Mouse (Mus musculus): ENCODE results near the gene Spon1. TPM values are rescaled to one million over a fixed set of nuclear protein-coding genes. Genes with fewer than 3 reads are reported as not detected.

The Spon1 gene
- polyA plus RNA-seq, 1 experiment from 2014 or later = 7.1 TPM

GRCm38 (mm10) chr7:113823026-113823425, 57.2 kb downstream of the Spon1 start:
- no peak for ATAC-seq
- WGBS = 53% methylated on average over 3 of the region's 3 CpGs
- Histone ChIP-seq H3K9me3 (replicated peaks) (no peaks in the 10 kb centered on the region), H3K27ac (no peak overlapping the region), H3K36me3 (ENCODE audit: poor library complexity, severe bottlenecking) (no peaks in the 10 kb centered on the region), H3K4me1 (peaks cover 27% of the 10 kb centered on the region), H3K4me2 (no peak overlapping the region), H3K4me3 (no peak overlapping the region), H3K27me3 (0 out of 2 replicates have a peak, but pooled peaks cover 13% of the 10 kb centered on the region), H3K9ac (no peak overlapping the region)

DNA sequence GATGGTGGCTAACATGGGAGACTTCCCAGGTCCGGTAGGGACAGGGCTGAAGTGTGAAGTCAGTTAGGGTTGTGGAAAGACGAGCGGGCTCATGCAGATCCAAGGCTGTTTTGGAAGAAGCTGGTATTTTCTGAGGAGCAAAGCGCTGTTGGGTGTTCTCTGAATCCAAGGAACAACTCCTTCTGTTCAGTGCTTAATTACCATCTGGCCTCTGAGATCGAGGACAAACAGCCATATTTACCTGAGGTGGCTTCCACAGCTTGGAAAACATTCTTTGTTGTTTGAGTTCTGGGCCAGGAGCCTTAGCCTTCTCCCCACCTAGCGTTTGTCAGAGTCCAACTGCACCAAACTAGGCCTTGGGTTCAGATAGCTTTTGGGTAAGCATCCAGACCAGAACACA, 58.9 kb downstream of the Spon1 start:
- H3K27ac ChIP-seq = no peak overlapping the region
- H3K4me2 ChIP-seq = no peak overlapping the region
- H3K9ac ChIP-seq = no peak overlapping the region
- peaks cover 33% of the 10 kb centered on the region for H3K4me1 ChIP-seq
- 88% methylated on average over 6 of the region's 6 CpGs for WGBS
- 0 out of 2 replicates have a peak, but pooled peaks cover 13% of the 10 kb centered on the region for H3K27me3 ChIP-seq
- no peak overlapping the region for H3K4me3 ChIP-seq
- no peaks in the 10 kb centered on the region for H3K9me3 ChIP-seq (replicated peaks)
- ATAC-seq = no peak
- no peaks in the 10 kb centered on the region for H3K36me3 ChIP-seq (ENCODE audit: poor library complexity, severe bottlenecking)

DNA sequence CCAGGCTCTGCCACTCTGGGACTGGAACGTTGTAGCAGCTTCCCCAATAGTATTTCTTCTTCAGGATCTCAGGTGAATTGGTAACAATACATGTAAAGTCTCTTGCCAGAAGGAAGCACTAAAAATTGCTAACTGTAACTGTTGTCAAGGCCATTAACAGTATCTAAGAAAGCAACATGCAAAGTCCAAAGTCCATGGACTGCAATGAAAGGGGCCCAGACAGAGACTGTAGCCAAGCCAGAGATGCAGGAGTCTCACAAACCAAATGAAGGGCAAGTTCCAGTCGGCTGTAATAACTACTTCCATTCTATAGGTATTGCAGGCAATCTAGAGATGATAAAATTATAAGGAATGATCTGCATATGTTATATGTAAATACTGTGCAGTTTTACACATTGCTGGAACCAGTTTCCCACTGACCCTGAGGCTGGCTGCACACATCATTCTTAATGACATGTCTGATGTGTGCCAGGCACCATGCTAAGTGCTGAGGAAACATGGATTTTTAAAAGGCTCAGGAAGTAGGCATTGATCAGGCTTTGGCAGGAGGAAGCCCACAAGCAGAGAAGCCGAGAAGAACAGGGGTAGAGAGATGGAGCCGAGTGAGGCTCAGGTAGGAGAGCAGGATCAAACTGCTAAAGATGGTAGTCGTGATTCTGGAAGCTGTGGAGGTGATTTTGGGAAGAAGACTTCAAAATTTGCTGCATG, 59.9 kb downstream of the Spon1 start:
- H3K27ac ChIP-seq = no peak overlapping the region
- no peaks in the 10 kb centered on the region for H3K9me3 ChIP-seq (replicated peaks)
- ATAC-seq = no peak
- H3K4me2 ChIP-seq = no peak overlapping the region
- no peak overlapping the region for H3K9ac ChIP-seq
- no peaks in the 10 kb centered on the region for H3K36me3 ChIP-seq (ENCODE audit: poor library complexity, severe bottlenecking)
- H3K4me1 ChIP-seq = peaks cover 32% of the 10 kb centered on the region
- H3K4me3 ChIP-seq = no peak overlapping the region
- H3K27me3 ChIP-seq = 0 out of 2 replicates have a peak, but pooled peaks cover 13% of the 10 kb centered on the region
- 40% methylated on average over 5 of the region's 5 CpGs for WGBS

- Histone ChIP-seq H3K4me2 (no peak overlapping the region), H3K4me3 (no peak overlapping the region), H3K9ac (no peak overlapping the region), H3K9me3 (replicated peaks) (no peaks in the 10 kb centered on the region), H3K27ac (no peak overlapping the region), H3K4me1 (peaks cover 32% of the 10 kb centered on the region), H3K36me3 (ENCODE audit: poor library complexity, severe bottlenecking) (no peaks in the 10 kb centered on the region), H3K27me3 (0 out of 2 replicates have a peak, but pooled peaks cover 13% of the 10 kb centered on the region)
- ATAC-seq = no peak
- WGBS = 10% methylated on average over 1 of the region's 1 CpGs
These were observed 60.7 kb downstream of the Spon1 start for GRCm38 (mm10) chr7:113826510-113826909.

GRCm38 (mm10) chr7:113828122-113828571, 62.3 kb downstream of the Spon1 start:
- ATAC-seq = peak; percentile 90
- H3K4me2 ChIP-seq = no peak overlapping the region
- WGBS = 6% methylated on average over 2 of the region's 2 CpGs
- no peak overlapping the region for H3K9ac ChIP-seq
- H3K4me1 ChIP-seq = peaks cover 32% of the 10 kb centered on the region
- no peak overlapping the region for H3K4me3 ChIP-seq
- peak overlapping the region; percentile 36 for H3K27ac ChIP-seq
- 0 out of 2 replicates have a peak, but pooled peaks cover 11% of the 10 kb centered on the region for H3K27me3 ChIP-seq
- no peaks in the 10 kb centered on the region; the same call in 1 of the 2 replicates for H3K9me3 ChIP-seq (replicated peaks)
- H3K36me3 ChIP-seq (ENCODE audit: poor library complexity, severe bottlenecking) = no peaks in the 10 kb centered on the region

DNA sequence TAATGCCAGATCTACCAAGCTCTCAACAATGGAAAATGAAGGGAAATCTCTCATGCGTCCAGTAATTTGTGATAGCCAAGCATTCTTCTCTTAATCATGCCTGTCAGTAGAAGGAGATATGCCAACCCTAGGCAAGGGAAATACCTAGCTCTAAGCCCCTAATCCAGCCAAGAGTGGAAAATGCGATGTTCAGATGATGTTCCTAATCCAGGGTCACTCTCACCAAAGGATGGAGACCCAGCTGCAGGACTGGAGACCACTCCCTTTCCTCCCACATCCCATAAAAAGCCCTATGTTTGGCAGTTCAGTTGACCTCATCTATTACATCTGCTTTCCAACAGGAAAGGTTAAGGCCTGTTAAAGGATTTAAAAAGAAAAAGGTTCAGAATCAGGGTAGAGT, 62.8 kb downstream of the Spon1 start:
- H3K36me3 ChIP-seq (ENCODE audit: poor library complexity, severe bottlenecking) = no peaks in the 10 kb centered on the region
- H3K9ac ChIP-seq = no peak overlapping the region
- H3K4me2 ChIP-seq = no peak overlapping the region

DNA sequence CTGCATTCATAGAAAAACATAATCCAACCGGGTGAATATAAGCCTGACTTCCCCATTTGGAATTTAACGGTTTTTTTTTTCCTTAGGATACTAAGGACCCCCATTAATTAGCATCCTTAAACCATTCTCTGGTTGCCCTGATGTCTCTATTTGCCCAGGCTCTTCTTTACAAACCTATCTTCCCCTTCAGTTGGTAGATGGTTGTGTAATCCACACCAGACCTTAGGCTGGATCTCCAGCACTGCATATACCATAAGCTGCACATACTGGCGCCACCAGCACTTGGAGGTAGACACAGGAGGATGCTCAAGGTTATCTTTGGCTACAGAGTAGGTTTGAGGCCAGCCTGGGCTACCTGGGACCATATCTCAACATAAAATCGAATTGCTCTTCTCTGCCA, 71.4 kb downstream of the Spon1 start:
- Histone ChIP-seq H3K4me2 (no peak overlapping the region), H3K36me3 (ENCODE audit: poor library complexity, severe bottlenecking) (no peaks in the 10 kb centered on the region), H3K9ac (no peak overlapping the region), H3K4me3 (no peak overlapping the region), H3K27me3 (no peaks in the 10 kb centered on the region), H3K27ac (no peak overlapping the region), H3K4me1 (no peaks in the 10 kb centered on the region), H3K9me3 (replicated peaks) (no peaks in the 10 kb centered on the region; the same call in 1 of the 2 replicates)
- ATAC-seq = no peak
- 89% methylated on average over 4 of the region's 4 CpGs for WGBS

More for the DNA sequence above, 62.8 kb downstream of the Spon1 start:
- H3K4me1 ChIP-seq = peaks cover 32% of the 10 kb centered on the region
- H3K27ac ChIP-seq = no peak overlapping the region
- H3K9me3 ChIP-seq (replicated peaks) = no peaks in the 10 kb centered on the region; the same call in 1 of the 2 replicates
- H3K4me3 ChIP-seq = no peak overlapping the region
- no peak for ATAC-seq
- 38% methylated on average over 2 of the region's 2 CpGs for WGBS
- H3K27me3 ChIP-seq = 0 out of 2 replicates have a peak, but pooled peaks cover 11% of the 10 kb centered on the region

GRCm38 (mm10) chr7:113839431-113839830, 73.6 kb downstream of the Spon1 start:
- Histone ChIP-seq H3K27ac (no peak overlapping the region), H3K36me3 (ENCODE audit: poor library complexity, severe bottlenecking) (no peaks in the 10 kb centered on the region), H3K9ac (no peak overlapping the region), H3K9me3 (replicated peaks) (no peaks in the 10 kb centered on the region), H3K4me1 (0 out of 2 replicates have a peak, but pooled peaks cover 6% of the 10 kb centered on the region), H3K27me3 (no peaks in the 10 kb centered on the region), H3K4me2 (no peak overlapping the region), H3K4me3 (no peak overlapping the region)
- ATAC-seq = no peak
- 84% methylated on average over 8 of the region's 8 CpGs for WGBS

DNA sequence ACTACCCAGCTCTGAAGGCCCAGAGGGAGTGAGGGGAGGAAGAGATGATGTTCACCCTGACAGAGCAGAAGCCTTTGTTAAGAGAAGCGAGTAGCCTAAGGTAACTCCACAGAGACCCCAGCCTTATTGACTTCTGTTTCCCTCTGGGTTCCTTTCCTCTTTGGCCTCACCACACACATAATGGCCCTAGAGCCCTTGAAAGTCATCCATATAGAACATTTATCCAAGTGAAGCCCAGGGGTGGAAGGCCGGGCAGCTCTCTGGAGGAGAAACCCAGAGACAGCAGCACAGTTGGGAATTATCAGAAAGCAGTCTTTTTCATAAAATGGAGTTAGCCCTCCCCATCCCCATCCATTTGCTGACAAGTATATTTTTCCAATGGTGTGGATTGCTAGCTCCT, 75.7 kb downstream of the Spon1 start:
- WGBS = 95% methylated on average over 2 of the region's 2 CpGs

GRCm38 (mm10) chr7:113843150-113843549, 77.4 kb downstream of the Spon1 start:
- Histone ChIP-seq H3K27ac (no peak overlapping the region), H3K27me3 (no peaks in the 10 kb centered on the region), H3K9me3 (replicated peaks) (no peaks in the 10 kb centered on the region), H3K36me3 (ENCODE audit: poor library complexity, severe bottlenecking) (no peaks in the 10 kb centered on the region), H3K9ac (no peak overlapping the region), H3K4me1 (0 out of 2 replicates have a peak, but pooled peaks cover 6% of the 10 kb centered on the region), H3K4me3 (no peak overlapping the region), H3K4me2 (no peak overlapping the region)
- 63% methylated on average over 2 of the region's 2 CpGs for WGBS
- no peak for ATAC-seq

More for the DNA sequence above, 75.7 kb downstream of the Spon1 start:
- no peaks in the 10 kb centered on the region for H3K9me3 ChIP-seq (replicated peaks)
- no peaks in the 10 kb centered on the region for H3K27me3 ChIP-seq
- H3K4me3 ChIP-seq = no peak overlapping the region
- no peak overlapping the region for H3K27ac ChIP-seq
- H3K9ac ChIP-seq = no peak overlapping the region
- ATAC-seq = no peak
- H3K4me1 ChIP-seq = 0 out of 2 replicates have a peak, but pooled peaks cover 6% of the 10 kb centered on the region
- no peak overlapping the region for H3K4me2 ChIP-seq
- no peaks in the 10 kb centered on the region for H3K36me3 ChIP-seq (ENCODE audit: poor library complexity, severe bottlenecking)

GRCm38 (mm10) chr7:113845191-113845590, 79.4 kb downstream of the Spon1 start:
- no peak overlapping the region for H3K4me3 ChIP-seq
- no peak overlapping the region for H3K4me2 ChIP-seq
- H3K27ac ChIP-seq = no peak overlapping the region
- H3K9me3 ChIP-seq (replicated peaks) = no peaks in the 10 kb centered on the region
- WGBS = 72% methylated on average over 5 of the region's 5 CpGs
- H3K27me3 ChIP-seq = no peaks in the 10 kb centered on the region
- ATAC-seq = no peak
- H3K9ac ChIP-seq = no peak overlapping the region
- H3K36me3 ChIP-seq (ENCODE audit: poor library complexity, severe bottlenecking) = no peaks in the 10 kb centered on the region
- H3K4me1 ChIP-seq = 0 out of 2 replicates have a peak, but pooled peaks cover 6% of the 10 kb centered on the region

- Histone ChIP-seq H3K27ac (no peak overlapping the region), H3K4me2 (no peak overlapping the region), H3K36me3 (ENCODE audit: poor library complexity, severe bottlenecking) (no peaks in the 10 kb centered on the region), H3K9me3 (replicated peaks) (no peaks in the 10 kb centered on the region), H3K4me3 (no peak overlapping the region), H3K27me3 (no peaks in the 10 kb centered on the region), H3K9ac (no peak overlapping the region), H3K4me1 (0 out of 2 replicates have a peak, but pooled peaks cover 6% of the 10 kb centered on the region)
- ATAC-seq = no peak
- 37% methylated on average over 3 of the region's 3 CpGs for WGBS
These were observed 80.8 kb downstream of the Spon1 start for GRCm38 (mm10) chr7:113846553-113846952.
